Mouse (Mus musculus) G1E-ER4 (cell line): ENCODE data around the gene Slc6a20a. TPM values are rescaled to one million over a fixed set of nuclear protein-coding genes. Genes with fewer than 3 reads are reported as not detected.

Experiments
- GATA1 ChIP-seq: IDR thresholded peaks from one replicate; pipeline ENCODE4 v1.8.0; 2012; ENCODE audit warnings: low read length, inconsistent platforms
- polyA plus RNA-seq: library from polyadenylated mRNA; stranded (reverse); fragments of >175 nt; gene quantifications from 2 replicates; pipeline ENCODE4 v1.2.3, GENCODE M21; 2012

The Slc6a20a gene
- polyA plus RNA-seq, 1 experiment, result not detected

- no peak for TF ChIP-seq GATA1
Observed at GRCm38 (mm10) chr9:123649785-123650511, 28.7 kb downstream of the Slc6a20a start.

- TF ChIP-seq GATA1, result no peak
Observed at GRCm38 (mm10) chr9:123640106-123640505, 38.6 kb downstream of the Slc6a20a start.

GRCm38 (mm10) chr9:123638668-123639089 is 40.0 kb downstream of the Slc6a20a start:
- TF ChIP-seq GATA1, result no peak

- TF ChIP-seq GATA1, result no peak
Observed at GRCm38 (mm10) chr9:123638231-123638630, 40.5 kb downstream of the Slc6a20a start.

- no peak for TF ChIP-seq GATA1
Observed at GRCm38 (mm10) chr9:123636771-123637170, 41.9 kb downstream of the Slc6a20a start.

GRCm38 (mm10) chr9:123632993-123633392 is 45.7 kb downstream of the Slc6a20a start:
- TF ChIP-seq GATA1, result no peak

- TF ChIP-seq GATA1, result no peak
Observed at GRCm38 (mm10) chr9:123632281-123632680, 46.4 kb downstream of the Slc6a20a start, which contains the start of gene Slc6a20b. Slc6a20b (minus strand) TSS chr9:123632565.

GRCm38 (mm10) chr9:123631666-123632065 is 47.0 kb downstream of the Slc6a20a start:
- TF ChIP-seq GATA1, result no peak

- TF ChIP-seq GATA1, result no peak
Observed at GRCm38 (mm10) chr9:123625821-123626220, 52.9 kb downstream of the Slc6a20a start.

GRCm38 (mm10) chr9:123624741-123625140 is 53.9 kb downstream of the Slc6a20a start:
- TF ChIP-seq GATA1, result no peak

GRCm38 (mm10) chr9:123620311-123621098 is 58.2 kb downstream of the Slc6a20a start:
- no peak for TF ChIP-seq GATA1

GRCm38 (mm10) chr9:123601529-123601928 is 77.2 kb downstream of the Slc6a20a start:
- TF ChIP-seq GATA1, result no peak

GRCm38 (mm10) chr9:123597376-123597775 is 81.3 kb downstream of the Slc6a20a start:
- no peak for TF ChIP-seq GATA1

GRCm38 (mm10) chr9:123596910-123597309 is 81.8 kb downstream of the Slc6a20a start:
- no peak for TF ChIP-seq GATA1

- TF ChIP-seq GATA1, result no peak
Observed at GRCm38 (mm10) chr9:123595194-123595593, 83.5 kb downstream of the Slc6a20a start.

- TF ChIP-seq GATA1, result no peak
Observed at GRCm38 (mm10) chr9:123589240-123589910, 89.3 kb downstream of the Slc6a20a start.

Other genes with a start within 250 kb of the Slc6a20a start
- 19.9 and 20.4 TPM in 2 replicates for gene Limd1, start 200.2 kb downstream of the Slc6a20a start, polyA plus RNA-seq
- gene Sacm1l, start 149.1 kb downstream of the Slc6a20a start, polyA plus RNA-seq, result 4.1 and 6.2 TPM in 2 replicates
- 0.01 TPM in 1 of 2 replicates, not detected in the other for gene Slc6a20b, start 46.3 kb downstream of the Slc6a20a start, polyA plus RNA-seq
- gene Ccr9, start 446 bp downstream of the Slc6a20a start, polyA plus RNA-seq, result not detected in 2 replicates
- gene Lztfl1, start 38.8 kb upstream of the Slc6a20a start, polyA plus RNA-seq, result 0.99 and 2.0 TPM in 2 replicates
- gene Cxcr6, start 127.6 kb upstream of the Slc6a20a start, polyA plus RNA-seq, result not detected in 2 replicates
- gene Fyco1, start 173.0 kb upstream of the Slc6a20a start, polyA plus RNA-seq, result 3.6 and 3.7 TPM in 2 replicates
- not detected in 2 replicates for gene Xcr1, start 183.1 kb upstream of the Slc6a20a start, polyA plus RNA-seq